Mouse (Mus musculus): ENCODE results near the gene Fam3a.

DNA sequence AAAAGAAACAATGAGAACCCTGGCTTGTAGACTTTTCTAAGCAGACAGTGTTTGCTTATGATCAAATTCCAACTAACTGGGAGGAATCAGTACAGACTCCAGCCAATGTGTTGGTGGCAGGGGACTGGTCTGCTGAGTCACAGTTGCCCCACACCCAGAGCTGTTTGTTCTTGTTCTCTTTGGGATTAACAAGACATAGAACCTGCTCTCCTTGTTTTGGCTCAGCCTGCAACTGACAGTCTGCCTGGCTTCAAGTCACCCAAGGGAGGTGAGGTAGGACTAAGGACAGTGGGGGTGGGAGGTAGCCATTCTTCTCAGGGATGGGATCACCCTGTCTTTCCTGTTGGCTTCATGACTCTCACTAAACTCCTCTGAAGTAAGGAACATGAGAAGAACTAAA, 31.4 kb upstream of the Fam3a start:
- TF ChIP-seq POLR2A (IDR thresholded peaks at IDR 0.05; ENCODE audit: low read depth, low read length), result no peak
- no peak for TF ChIP-seq CTCF (conservative IDR thresholded peaks at IDR 0.05 in 1 of 2, IDR thresholded peaks at IDR 0.05 in 1 of 2; ENCODE audit: low read depth in 2 of 2, low read length in 2 of 2)
- TF ChIP-seq EP300 (IDR thresholded peaks at IDR 0.05; ENCODE audit: low read length), result no peak
- no peak for TF ChIP-seq ELF1 (IDR thresholded peaks at IDR 0.05; ENCODE audit: low read depth, low read length)
- no peak for TF ChIP-seq USF2 (conservative IDR thresholded peaks at IDR 0.05; ENCODE audit: low read depth, low read length)
- no peak for TF ChIP-seq RAD21 (IDR thresholded peaks at IDR 0.05; ENCODE audit: low read depth, low read length)
- no peak for TF ChIP-seq MAZ (IDR thresholded peaks at IDR 0.05; ENCODE audit: low read depth, low read length)
- no peak for TF ChIP-seq ZC3H11A (IDR thresholded peaks at IDR 0.05; ENCODE audit: low read depth, low read length)
- TF ChIP-seq ZNF384 (IDR thresholded peaks at IDR 0.05; ENCODE audit: low read depth, low read length), result no peak
- no peak for TF ChIP-seq ZKSCAN1 (IDR thresholded peaks at IDR 0.05; ENCODE audit: borderline replicate concordance, low read depth, low read length)
- TF ChIP-seq TCF12 (IDR thresholded peaks at IDR 0.05; ENCODE audit: low read depth, low read length), result no peak
- TF ChIP-seq ZMIZ1 (IDR thresholded peaks at IDR 0.05; ENCODE audit: low read depth, low read length), result no peak

Measured in CH12.LX (cell line).